Mouse (Mus musculus): ENCODE data around the gene Mesp2.

Gene Mesp2

DNA sequence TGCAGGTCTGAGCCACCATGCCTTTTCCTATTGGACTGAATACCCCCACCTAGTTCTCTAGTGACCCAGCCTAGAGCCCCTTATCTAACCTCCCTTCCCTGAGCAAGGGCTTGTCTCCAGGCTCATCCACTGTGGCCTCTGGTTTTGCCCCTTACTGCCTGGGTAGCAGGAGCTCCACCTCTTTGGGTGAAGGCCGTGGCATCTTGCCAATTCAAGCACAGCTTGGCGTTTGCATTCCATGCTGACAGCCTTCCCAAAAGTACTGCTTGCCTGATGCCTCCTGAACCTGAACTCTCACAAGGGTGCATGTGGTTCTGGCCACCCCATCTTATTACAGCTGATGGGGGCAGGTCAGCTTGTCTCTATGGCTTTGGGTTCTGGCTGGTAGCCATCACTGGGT lies 6.6 kb upstream of the Mesp2 start:
- DNase-seq (ENCODE audit: low read depth, low spot score): no peak

DNA sequence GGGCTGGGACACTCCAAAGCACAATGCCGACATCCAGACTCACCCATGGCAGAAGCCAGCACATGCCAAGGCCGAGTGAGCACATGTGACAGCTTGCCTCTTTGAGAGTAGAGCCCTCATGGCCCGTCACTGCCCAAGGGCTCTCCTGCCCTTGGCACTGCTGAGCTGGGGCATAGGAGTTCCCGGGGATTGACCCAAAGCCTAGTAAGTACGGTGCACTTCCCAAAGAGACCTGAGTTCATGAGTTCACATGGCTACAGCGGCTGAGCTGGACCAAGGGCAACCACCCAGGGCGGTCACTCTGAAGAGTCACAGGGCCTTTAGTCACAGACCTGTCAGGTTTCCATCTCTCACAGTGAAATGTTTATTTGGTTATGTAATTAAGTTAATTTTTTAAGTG lies 2.0 kb upstream of the Mesp2 start:
- DNase-seq (ENCODE audit: low read depth, low spot score): no peak

DNA sequence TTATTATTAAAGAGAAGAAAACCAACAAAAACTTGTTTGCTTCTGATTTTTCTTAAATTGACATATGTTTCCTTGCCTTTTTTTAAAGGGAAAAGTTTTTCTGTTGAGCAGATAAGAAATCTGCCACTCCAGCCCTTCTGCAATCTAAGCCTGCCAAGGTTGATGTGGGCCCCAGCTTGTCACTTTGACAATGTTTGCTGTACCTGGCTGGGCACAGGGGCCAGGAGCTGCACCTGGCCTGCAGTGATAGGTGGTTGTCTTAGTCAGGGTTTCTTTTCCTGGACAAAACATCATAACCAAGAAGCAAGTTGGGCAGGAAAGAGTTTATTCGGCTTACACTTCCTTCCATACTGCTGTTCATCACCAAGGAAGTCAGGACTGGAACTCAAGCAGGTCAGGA lies 2.9 kb downstream of the Mesp2 start:
- DNase-seq (ENCODE audit: low read depth, low spot score): no peak

DNA sequence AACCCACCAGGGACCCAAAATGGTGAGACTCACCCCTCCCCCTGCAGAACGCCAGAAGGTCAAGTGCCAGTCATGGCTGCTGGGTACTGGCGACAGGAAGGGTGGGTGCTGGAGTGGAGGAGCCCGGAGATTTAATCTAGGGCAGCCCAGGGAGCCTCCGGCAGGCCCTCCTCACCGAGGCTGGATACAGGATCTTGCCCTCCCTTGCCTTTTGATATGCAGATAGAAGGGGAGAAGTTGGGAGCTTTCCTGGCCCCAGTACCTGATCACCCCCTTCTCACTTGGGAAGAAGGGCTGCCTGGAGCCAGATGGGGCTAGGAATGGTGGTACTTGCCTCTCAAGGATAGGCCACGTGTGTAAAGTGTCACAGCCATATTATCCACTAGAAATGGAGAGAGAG lies 7.8 kb downstream of the Mesp2 start:
- DNase-seq (ENCODE audit: low read depth, low spot score): no peak

DNA sequence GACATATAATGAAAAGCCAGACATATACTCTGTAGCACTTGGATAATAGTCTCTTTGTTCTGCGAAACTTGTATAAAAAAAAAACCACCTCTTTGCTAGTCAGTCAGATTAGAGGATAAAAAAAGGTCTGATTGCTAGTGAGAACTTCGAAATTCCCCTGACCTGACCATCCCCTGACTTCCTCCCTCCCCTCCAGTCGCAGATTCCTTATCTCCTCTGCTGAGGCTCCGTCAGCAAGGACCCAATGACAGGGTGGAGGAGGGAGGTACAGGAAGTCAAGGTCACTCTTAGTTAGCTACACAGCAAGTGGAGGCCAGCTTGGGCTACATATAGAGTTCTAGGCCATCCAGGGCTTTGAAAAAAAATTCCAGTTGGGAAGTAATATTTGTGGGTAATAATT lies 9.0 kb downstream of the Mesp2 start:
- DNase-seq (ENCODE audit: low read depth, low spot score): no peak

DNA sequence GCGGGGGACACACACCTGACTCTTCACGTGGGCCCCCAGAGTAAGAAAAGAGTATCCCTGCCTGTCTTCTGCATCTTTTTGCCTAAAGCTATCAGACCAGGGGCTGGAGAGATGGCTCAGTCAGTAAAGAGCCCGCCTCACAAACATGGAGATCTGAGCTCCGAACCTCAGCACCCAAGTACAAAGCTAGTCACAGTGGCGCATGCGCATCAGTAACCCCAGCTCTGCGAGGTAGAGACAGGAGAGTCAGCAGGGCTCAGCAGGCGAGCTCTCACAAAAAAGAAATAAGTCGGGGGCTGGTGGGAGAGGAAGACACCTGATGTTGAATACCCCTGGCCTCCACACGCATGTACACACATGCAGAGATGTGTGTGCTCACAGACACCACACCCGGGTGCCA lies 9.5 kb downstream of the Mesp2 start:
- no peak for DNase-seq (ENCODE audit: low read depth, low spot score)

DNA sequence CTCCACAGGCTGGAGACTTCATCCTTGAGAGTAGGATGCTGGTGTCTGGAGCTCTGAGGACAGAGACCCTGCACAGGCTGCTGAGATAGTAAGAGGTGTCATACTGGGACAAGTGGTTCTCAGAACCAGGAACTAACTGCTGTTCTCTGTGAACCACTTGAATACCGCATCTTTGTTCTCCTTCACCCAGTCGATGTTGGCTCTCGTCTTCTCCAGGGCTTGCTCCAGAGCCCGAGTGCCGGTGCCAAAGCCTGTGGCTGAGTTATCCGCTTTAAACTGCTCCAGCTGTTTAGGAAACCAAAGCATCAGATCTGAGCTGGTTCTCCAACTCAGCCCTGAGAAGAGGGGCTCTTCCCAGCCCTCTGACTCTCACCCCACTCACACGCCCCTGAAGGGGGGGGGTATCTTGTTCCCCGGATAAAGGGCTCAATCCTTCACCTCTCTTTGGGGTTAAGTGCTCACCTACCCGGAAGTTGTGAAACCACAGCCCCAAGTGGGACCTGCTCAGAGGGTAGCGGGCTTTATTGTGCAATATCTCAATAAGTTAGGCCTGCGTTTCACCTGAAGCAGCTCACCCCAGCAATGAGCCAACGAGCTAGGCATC lies 11.7 kb downstream of the Mesp2 start:
- DNase-seq (ENCODE audit: low read depth, low spot score): no peak

DNA sequence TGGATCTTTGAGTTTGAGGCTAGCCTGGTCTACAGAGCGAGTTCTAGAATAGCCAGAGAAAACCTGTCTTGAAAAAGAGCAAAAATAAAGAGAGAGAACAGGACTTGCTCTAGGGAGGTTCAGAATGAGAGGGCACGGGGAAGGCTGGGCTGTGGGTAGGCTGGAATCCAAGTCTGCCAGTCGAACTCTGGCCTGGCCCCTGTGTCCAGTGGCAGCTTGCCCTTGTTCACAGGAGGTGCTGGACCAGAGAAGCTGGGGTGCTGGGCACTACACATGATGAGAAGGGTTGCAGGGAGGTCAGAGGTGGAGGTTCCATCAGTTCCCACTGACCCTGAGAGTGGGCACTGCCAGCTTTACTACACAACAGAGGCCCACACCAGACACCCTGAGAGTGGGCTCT lies 17.8 kb downstream of the Mesp2 start:
- DNase-seq (ENCODE audit: low read depth, low spot score): no peak

DNA sequence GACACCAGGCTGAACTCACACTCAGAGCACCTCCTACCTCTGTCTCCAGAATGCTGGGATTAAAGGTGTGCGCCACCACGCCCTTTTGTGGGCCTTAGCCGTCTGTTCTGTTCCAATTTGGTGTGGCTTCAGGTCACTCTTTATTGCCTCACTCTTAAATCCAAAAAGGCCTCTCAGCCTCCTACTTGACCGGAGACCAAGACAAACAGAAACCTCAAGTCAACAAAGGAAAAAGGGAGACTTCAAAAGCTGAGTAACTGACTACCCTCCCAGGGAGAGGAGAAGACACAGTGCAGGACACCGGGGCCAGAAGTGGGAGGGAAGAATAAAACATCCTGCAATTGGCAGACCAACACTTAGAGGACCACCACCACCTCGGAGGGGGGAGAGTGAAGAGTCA lies 20.6 kb downstream of the Mesp2 start:
- no peak for DNase-seq (ENCODE audit: low read depth, low spot score)

DNA sequence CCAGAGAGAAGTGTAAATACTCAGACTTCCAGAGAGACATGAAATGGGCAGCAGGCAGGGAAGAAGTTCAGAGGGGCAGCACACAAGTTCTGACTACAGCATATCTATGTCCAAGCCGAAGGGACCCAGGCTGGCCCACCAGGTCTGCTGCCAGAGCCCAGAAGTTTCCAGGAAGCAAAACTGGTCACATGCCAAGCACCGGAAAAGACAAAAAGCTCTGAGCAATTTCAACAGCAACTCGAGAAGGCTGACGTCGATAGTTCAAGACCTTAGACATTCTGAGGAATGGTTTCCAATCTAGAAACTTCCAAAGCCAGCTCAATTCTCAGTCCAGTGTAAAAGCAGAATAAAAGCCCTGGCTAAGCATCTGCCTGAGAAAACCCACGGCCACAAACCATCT lies 21.1 kb downstream of the Mesp2 start:
- DNase-seq (ENCODE audit: low read depth, low spot score): no peak

DNA sequence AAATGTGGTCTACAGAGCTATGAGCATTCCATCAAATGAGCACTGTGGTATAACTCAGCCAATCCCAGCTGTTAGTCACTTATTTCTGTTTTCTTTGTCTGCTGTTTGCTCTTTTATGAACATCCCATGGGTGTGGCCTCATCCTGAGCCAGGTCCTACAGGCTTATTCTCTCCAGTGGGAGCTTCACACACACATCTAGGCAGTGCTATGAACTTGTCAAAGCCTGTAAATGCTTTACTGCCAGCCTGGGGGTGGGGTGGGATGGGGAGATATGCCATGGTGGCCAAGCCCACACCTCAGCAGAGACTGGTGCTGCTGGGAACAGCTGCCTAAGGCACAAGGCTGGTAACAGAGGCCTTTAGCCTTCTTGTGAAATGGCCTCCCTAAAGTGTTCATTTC lies 22.5 kb downstream of the Mesp2 start:
- no peak for DNase-seq (ENCODE audit: low read depth, low spot score)

DNA sequence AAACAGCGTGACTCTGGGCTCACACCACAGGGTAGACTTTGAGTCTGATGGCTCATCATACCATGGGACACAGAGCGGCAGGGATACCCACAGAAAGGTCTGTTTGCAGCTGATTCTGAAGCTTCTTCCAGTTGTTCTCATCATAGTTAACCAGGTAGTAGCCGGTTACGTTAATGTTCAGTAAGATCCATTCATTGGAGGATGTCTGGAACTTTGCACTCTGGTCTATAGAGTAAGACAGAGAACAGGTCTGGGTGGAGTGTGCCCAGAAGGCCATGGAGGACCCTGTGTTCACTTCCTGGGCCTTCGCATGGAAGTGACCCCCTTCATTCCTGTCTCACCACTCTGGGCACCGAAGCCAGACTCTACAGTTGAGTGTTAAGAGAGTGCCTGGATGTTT lies 24.7 kb downstream of the Mesp2 start:
- DNase-seq (ENCODE audit: low read depth, low spot score): no peak

DNA sequence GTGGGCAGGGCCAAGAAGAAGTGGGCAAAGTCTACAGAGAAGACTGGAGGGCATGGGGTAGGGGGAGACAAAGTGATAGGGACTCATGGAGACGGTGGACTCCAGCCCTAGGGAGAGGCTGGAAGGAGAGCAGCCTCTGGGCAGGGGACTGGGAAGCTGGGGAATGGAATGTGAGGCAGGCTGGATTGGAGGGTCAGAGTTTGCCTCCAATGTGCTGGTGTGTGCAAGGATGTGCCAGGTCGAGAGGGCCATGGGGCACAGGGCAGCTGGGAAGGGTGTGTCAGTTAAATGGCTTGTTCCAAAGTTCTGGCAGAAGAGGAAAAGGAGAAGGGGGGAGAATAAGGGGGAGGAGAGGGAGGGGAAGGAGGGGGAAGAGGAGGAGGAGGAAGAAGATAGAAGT lies 26.7 kb downstream of the Mesp2 start:
- DNase-seq (ENCODE audit: low read depth, low spot score): no peak

DNA sequence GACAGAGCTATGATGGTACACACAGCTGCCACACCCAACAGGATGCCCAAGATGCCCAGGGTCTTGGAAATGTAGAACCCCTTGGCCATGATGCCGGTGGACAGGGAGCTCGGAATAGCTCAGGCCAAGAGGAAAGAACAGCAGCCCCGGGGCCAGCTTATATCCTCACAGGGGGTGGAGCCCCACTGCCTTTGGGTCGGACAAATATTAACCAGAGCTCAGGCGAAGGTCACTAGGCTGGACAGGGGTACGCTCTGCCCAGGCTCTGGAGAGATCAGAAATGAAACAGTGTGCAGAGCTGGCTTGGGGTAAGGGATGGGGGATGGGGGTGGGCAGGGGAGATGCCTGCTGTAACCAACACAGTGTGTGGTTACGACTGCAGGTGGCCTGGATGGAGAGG lies 31.6 kb downstream of the Mesp2 start:
- DNase-seq (ENCODE audit: low read depth, low spot score): no peak

DNA sequence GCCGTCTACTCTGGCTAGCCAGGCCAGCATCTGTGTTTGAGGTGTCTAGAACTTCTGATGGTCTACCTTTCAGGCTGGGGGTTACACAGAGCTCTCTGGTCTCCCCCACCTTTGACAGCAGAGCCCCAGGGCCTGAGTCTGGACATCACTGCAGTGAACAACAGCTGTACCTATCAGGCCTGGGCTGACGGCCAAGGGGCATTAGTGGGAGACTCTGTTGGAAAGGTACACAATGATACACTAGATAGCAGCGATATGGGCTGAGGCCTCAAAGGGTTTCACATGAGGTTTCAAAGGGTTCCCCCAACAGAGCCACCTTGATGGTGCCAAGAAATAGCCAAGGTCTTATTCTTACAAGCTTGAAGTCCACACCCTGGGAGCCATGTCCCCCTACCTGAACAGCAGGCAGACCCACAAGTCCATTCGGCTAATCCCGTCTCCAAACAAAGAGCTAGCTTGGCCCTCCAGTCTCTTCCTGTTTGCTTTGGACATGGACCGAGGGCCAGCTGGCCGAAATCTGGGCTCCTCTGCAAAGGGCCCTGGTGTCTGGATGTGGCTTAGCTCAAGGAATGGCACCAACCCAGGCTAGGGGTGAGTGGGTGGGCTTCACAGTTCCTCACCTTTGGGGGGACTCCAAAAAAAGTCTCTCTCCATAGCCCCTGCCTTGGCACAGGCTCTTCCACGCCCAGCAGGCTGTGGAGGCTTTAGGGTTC lies 33.7 kb downstream of the Mesp2 start:
- DNase-seq (ENCODE audit: low read depth, low spot score): no peak

DNA sequence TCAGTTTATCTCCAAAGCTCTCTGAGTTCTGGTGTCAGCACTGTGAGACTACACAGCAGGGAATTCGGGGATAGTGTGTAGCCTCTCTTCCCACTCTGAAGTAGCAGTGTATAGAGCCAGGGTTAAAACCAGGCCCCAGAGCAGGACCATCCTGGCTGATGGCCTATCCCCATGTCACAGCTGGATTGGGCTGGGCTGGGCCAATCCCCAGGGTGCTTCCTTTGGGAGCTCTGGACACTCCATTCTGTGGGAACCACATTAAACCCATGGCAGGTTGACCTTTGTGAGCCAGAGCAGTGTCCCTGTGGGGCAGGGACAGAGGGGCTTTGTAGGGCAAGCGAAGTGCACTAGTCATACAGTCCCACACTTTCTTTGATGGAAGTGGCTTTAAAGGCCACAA lies 35.8 kb downstream of the Mesp2 start:
- DNase-seq (ENCODE audit: low read depth, low spot score): no peak

DNA sequence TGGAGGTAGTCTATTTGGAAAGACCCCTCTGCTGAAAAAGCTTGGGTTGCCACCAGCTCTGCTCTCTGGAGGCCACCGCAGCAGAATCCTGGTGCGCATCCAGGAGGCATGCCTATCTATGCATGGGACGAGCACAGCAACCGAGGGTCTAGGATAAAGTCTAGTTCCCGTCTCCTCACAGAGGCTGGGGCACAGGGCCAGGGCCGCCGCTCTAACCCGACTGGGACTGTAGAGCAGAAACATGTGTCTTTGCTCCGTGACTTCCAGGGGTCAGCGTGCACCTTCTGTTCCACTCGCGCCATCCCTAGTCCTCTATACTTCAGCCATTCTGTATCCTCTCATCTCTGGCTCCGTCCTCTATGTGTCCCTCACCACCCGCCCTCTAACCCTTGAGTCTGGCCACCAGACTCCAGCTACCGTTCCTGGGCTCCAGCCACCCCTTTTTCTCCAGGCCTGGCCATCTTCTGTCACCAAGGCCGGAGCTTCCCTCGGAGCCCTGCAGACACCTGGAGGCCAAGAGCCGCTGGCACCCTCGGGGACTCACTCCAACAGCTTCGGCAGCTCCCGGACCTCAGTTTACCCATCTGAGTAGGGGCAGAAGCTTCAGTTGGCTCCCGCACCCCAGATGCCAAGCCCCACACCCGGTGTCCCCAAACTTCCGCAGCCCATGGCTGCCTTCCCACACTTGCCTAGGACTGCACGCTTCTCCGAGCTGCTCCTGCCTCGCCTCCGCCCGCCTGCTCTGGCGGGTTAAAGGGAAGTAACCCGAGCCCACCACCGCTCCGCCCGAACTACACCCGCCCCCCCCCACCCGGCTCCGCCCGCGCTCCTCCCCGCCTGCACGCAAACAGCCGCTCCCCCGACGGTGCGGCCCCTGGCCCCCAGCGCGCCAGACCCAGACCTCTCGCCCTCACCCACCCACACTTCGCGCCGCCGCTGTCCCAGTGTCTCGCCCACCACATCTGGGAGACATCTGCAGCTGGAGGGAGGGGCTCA lies 37.2 kb downstream of the Mesp2 start:
- DNase-seq (ENCODE audit: low read depth, low spot score): no peak

DNA sequence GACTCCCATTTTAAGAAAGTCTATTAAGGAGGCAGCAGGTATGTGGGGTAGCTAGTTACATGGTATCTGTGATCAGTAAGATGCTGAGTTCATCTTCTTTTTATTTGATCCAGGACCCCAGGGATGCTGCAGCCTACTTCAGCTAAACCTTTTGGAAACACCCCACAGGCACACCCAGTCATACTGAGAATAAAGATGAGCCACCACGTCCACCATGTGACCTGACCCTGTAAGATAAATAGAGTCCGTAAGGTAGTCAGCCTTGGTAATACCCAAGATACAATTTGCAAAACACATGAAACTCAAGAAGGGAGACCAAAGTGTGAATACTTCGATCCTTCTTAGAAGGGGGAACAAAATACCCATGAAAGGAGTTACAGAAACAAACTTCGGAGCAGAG lies 45.8 kb downstream of the Mesp2 start:
- no peak for DNase-seq (ENCODE audit: low read depth, low spot score)

DNA sequence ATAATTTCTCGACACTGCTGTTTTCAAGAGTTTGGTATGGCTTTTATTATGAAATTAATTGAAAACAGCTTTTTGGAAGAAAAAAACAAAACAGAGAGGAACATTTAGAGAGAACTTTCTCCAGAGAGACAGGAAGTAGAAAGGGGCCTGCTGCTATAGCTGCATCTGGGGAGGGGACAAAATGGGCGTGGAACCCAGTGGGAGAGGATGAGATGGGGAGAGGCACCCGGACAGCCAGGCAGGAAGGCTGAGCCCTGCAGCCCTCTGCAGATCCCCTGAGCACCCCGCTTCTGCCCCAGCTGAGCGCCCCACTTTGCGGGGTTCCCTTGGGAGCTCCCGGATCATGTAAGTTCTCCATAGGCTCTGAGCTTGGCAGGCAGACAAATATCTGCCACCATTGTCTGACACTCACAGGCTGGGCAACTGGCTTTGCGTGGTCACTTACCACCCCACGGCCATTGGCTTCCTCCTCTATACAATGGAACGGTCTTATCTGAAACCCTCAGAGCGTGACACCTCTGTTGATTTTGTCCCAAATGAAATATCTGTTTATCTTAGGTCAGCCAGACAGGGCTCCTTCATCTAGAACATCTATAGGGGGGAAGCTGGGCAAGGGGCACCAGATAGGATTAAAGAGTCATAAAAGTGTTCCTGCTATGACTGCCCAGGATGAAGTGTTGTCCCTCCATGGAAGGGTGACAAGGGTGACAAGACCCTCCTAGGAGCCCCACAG lies 47.8 kb downstream of the Mesp2 start:
- no peak for DNase-seq (ENCODE audit: low read depth, low spot score)

DNA sequence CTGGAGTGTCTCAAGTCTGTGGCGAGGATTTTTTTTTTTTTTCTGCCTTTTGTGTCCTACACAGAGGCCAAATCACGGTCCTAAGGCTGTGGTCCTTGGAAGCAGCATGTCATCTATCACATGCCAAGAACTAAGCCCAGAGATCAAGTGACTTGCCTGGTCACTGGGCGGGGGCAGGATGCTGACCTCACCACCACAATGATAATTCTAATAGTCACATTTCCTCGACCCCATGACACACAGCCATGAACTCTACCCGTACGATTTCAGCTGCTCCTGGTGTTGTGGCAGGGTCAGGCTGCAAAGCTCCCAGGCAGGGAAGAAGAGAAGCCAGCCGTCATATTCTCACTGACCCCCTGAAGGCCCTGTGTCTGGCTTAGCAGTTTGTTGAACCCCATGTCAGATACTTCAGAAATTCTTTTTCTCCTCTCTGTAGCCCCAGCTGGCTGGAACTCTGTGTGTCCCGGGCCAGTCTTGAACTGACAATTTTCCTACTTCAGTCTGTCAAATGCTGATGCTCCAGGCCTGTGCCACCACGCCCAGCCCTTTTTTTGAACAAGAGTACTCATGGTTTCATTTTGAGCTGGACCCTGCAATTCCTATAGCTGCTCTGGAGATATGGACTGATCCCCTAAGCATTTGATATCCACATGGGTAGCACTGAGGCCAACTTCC lies 48.6 kb downstream of the Mesp2 start:
- DNase-seq (ENCODE audit: low read depth, low spot score): no peak

DNA sequence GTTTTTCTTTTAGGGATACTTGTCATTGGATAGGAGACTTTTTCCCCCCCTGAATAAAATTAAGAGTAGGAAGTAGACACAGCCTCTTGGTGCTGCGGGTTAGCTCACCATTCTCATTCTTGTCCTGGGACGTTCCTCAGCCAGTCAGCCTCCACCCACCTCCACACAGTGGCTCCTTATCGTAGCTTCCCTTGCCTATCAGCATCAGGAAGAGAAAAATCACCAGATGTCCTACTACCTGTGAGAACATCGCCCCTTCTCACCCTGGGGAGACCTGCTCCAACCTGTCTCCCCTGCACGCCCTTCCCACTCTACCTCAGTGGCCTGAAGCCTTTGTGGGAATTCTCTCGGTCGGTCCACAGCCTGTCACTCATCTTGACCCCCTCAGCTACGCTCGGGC lies 50.3 kb downstream of the Mesp2 start, which contains the start of gene Anpep:
Anpep (minus strand) TSS at position 249 of the 400 bp plus-strand sequence.
- no peak for DNase-seq (ENCODE audit: low read depth, low spot score)
